Mouse (Mus musculus) activated CD4-positive, CD25-positive, alpha-beta regulatory T cell (primary cell): ENCODE measurements around the gene Twist2. TPM values are rescaled to one million over a fixed set of nuclear protein-coding genes. Genes with fewer than 3 reads are reported as not detected.

ENCODE experiments used
- polyA plus RNA-seq, 2 experiments: library from polyadenylated mRNA; unstranded; fragments of 100-300 nt; shearing (Covaris generic); gene quantifications; one replicate each; pipeline ENCODE4 v1.2.1; 2017

Twist2 gene
- polyA plus RNA-seq, result not detected

GRCm38 (mm10) chr1:91800967-91801843 lies at the start of gene Twist2:
Gene Twist2 (plus strand): TSS chr1:91801461.

